Mouse (Mus musculus): ENCODE results near the gene Vegfd. TPM values are rescaled to one million over a fixed set of nuclear protein-coding genes. Genes with fewer than 3 reads are reported as not detected.

The Vegfd gene
- polyA plus RNA-seq, 1 experiment: not detected

- no peak overlapping the region for H3K4me3 ChIP-seq (replicated peaks)
- H3K9me3 ChIP-seq: no peaks in the 10 kb centered on the region
- 0 out of 2 replicates have a peak, but pooled peaks cover 3% of the 10 kb centered on the region for H3K4me1 ChIP-seq
- peaks cover 4% of the 10 kb centered on the region for H3K27me3 ChIP-seq (replicated peaks)
- H3K36me3 ChIP-seq (replicated peaks; ENCODE audit: low read length): no peaks in the 10 kb centered on the region
- no peak for TF ChIP-seq FLI1 (IDR thresholded peaks at IDR 0.05; ENCODE audit: low read length)
- no peak for TF ChIP-seq GATA1 (IDR thresholded peaks at IDR 0.05; ENCODE audit: borderline replicate concordance, low read length)
These were observed 6.5 kb downstream of the Vegfd start for GRCm38 (mm10) chrX:164379721-164380120.

DNA sequence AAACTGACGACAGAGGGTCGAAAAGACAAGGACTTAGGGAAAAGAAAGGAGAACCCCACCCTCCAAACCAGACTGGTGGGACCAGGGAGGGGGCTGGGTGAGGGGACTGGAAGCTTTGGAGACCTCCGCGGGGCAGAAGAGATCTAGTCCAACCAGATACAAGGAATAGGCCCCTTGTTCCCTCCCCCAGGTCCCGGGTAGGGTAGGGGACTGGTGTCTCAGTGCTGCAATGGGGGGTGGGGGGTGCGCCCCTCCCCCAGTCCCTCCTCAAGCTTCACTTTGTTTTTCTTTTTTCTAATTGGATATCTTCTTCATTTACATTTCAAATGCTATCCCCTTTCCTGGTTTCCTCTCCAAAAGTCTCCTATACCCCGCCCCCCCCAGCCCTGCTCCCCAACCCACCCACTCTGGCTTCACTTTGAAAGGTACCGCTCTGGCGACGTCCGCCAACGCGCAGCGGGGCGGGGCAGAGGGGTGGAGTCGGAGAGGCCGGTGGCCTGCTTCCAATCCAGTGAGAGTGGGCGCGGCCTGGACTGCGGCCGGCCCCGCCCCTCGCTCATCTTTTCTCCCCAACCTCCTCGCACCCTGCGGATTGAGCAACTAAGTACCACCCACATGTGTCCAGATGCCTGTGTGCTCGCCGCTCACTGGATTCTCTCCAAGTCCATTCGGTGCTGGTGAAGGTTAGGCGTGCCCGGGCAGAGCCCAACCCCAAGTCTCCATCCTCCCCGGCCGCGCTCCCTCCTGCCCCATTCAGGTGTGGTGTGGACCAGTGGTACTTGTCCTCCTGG lies 8.6 kb downstream of the Vegfd start:
- Histone ChIP-seq H3K9me3 (no peaks in the 10 kb centered on the region), H3K36me3 (replicated peaks; ENCODE audit: low read length) (no peaks in the 10 kb centered on the region), H3K27me3 (replicated peaks) (peaks cover 4% of the 10 kb centered on the region), H3K4me3 (replicated peaks) (peak overlapping the region; percentile 89), H3K4me1 (0 out of 2 replicates have a peak, but pooled peaks cover 3% of the 10 kb centered on the region)
- no peak for TF ChIP-seq FLI1 (IDR thresholded peaks at IDR 0.05; ENCODE audit: low read length)
- no peak for TF ChIP-seq GATA1 (IDR thresholded peaks at IDR 0.05; ENCODE audit: borderline replicate concordance, low read length)

DNA sequence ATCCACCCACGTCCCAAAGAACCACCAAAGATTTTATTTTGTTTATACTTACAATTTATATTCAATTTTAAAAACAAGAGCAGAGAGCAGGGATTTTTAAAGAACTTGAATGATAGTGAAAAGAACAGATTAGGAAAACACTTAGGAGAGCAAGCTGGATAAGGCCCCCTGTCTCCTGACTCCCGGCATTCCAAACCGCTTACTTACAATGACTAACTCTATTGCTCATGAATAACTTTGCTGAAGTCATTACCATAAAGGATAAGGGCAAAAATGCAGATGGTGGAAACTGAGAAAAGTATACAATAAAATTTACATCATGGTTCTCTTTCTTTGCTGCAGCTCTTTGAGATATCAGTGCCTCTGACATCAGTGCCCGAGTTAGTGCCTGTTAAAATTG lies 20.9 kb downstream of the Vegfd start:
- TF ChIP-seq FLI1 (IDR thresholded peaks at IDR 0.05; ENCODE audit: low read length) (no peak), GATA1 (IDR thresholded peaks at IDR 0.05; ENCODE audit: borderline replicate concordance, low read length) (no peak)
- Histone ChIP-seq H3K4me1 (0 out of 2 replicates have a peak, but pooled peaks cover 4% of the 10 kb centered on the region), H3K27me3 (replicated peaks) (peaks cover 9% of the 10 kb centered on the region), H3K4me3 (replicated peaks) (no peak overlapping the region), H3K9me3 (no peaks in the 10 kb centered on the region), H3K36me3 (replicated peaks; ENCODE audit: low read length) (no peaks in the 10 kb centered on the region)

DNA sequence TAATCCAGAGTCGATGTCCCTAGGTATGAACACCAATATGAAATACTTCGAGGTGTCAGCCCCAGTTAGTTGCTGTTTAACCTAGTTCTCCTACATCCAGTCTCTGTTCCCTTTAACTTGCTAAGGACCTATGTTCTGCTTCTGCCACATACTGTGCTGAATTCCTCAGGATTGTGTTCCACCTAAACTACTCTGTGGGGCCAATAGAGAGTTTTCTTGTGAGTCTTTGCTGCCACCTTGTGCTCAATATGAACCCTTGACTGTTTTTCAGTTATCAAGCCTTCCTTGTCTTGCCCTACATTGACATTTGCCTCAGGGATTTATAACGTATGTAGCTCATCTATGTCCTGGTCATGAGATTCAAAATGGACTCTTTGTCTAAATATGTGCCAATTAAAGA lies 25.3 kb downstream of the Vegfd start:
- TF ChIP-seq GATA1 (IDR thresholded peaks at IDR 0.05; ENCODE audit: borderline replicate concordance, low read length): no peak
- no peak for TF ChIP-seq FLI1 (IDR thresholded peaks at IDR 0.05; ENCODE audit: low read length)
- Histone ChIP-seq H3K27me3 (replicated peaks) (peaks cover 4% of the 10 kb centered on the region), H3K4me1 (0 out of 2 replicates have a peak, but pooled peaks cover 4% of the 10 kb centered on the region), H3K9me3 (no peaks in the 10 kb centered on the region), H3K4me3 (replicated peaks) (no peak overlapping the region), H3K36me3 (replicated peaks; ENCODE audit: low read length) (no peaks in the 10 kb centered on the region)

DNA sequence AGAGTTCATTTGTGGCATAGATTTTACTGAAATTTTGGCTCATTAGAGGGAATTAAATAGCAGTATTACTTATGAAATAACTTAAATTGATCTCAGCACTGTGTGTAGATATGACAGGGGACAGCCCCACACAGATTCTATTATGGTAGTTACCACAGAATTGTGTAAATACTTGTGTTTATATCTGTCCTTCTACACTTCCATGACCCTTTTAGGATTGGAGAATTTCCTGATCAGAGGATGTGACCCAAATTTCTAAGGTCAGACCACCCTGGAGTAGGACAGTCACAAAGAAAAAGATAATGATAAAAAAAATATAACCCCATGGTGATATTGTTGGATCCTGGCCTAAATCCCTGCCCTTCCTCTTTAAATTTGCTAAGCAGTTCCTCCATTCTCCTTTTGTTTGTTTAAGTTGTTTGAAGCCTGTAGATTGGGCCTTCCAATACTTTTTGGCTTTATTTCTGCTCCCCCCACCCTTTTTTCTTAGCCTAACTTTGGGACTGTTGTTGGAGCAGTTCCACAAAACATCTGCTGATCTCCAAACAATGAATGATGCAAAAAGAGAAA lies 32.0 kb downstream of the Vegfd start:
- no peaks in the 10 kb centered on the region for H3K9me3 ChIP-seq
- no peaks in the 10 kb centered on the region for H3K4me1 ChIP-seq
- H3K27me3 ChIP-seq (replicated peaks): peaks cover 5% of the 10 kb centered on the region
- TF ChIP-seq GATA1 (IDR thresholded peaks at IDR 0.05; ENCODE audit: borderline replicate concordance, low read length): no peak
- no peaks in the 10 kb centered on the region for H3K36me3 ChIP-seq (replicated peaks; ENCODE audit: low read length)
- H3K4me3 ChIP-seq (replicated peaks): no peak overlapping the region

DNA sequence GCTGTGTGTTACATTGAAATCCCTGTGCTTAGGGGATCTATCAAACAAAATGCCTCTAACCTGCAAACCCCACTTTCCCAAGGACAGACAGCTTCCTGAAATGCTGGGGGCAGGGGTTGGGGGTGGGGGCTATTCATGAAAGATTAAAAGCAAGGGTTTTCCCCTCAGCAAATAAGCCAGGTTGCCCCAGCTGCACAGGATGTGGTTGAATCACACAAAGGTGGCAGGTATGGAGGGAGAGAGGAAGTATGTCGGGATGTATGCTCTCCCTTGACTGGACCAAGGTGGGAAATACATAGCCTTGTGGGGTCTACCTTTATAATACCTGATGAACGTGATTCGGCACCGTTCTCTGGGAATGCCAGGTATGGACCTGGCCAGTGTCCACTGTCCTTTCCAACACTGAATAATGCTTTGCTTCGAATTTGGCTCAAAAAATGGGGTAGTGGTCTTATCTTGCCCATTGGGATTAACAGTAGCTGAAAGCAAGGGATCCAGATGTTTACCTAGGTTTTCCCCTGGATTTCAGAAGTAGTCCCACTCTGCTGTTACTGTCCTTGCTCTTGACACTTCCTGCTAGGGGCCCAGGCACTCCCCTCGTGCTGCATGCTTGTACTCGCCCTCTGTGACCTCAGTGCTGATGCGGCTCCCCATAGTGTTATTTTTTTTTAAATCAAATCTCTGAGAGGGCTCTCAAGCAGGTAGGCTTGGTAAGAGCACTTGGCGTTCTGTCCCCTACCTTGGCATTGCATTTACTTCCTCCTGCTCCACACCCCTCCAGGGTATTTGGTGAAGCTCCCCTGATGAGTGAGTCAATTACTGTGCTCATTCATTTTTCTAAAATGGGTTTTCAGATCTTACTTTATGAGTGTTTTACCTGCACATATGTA lies 33.2 kb downstream of the Vegfd start:
- Histone ChIP-seq H3K36me3 (replicated peaks; ENCODE audit: low read length) (no peaks in the 10 kb centered on the region), H3K27me3 (replicated peaks) (peaks cover 5% of the 10 kb centered on the region), H3K4me3 (replicated peaks) (no peak overlapping the region), H3K9me3 (no peaks in the 10 kb centered on the region), H3K4me1 (no peaks in the 10 kb centered on the region)
- TF ChIP-seq FLI1 (IDR thresholded peaks at IDR 0.05; ENCODE audit: low read length) (no peak), GATA1 (IDR thresholded peaks at IDR 0.05; ENCODE audit: borderline replicate concordance, low read length) (no peak)

GRCm38 (mm10) chrX:164408301-164408927 lies 35.2 kb downstream of the Vegfd start:
- no peak overlapping the region for H3K4me3 ChIP-seq (replicated peaks)
- H3K4me1 ChIP-seq: no peaks in the 10 kb centered on the region
- H3K27me3 ChIP-seq (replicated peaks): peaks cover 7% of the 10 kb centered on the region
- H3K9me3 ChIP-seq: no peaks in the 10 kb centered on the region
- TF ChIP-seq GATA1 (IDR thresholded peaks at IDR 0.05; ENCODE audit: borderline replicate concordance, low read length) (no peak), FLI1 (IDR thresholded peaks at IDR 0.05; ENCODE audit: low read length) (no peak)
- no peaks in the 10 kb centered on the region for H3K36me3 ChIP-seq (replicated peaks; ENCODE audit: low read length)

DNA sequence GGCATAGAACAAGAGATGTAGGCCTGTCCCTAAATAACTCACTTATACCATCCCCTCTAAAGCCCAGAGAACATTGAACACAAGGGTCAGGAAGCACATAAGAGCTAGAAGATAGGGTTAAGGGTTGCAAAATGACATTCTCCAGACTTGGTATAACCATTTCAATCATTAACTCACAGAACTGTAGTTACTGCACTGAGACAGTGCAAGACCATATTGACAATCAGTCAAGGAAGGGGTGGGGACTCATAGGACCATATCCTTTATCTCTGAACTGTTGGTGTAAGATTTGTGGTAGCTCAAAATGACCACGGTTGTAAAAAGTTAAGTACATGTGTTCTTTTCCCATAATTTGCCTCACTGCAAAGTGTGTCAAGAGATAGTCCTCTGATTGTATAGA lies 37.4 kb downstream of the Vegfd start:
- no peaks in the 10 kb centered on the region for H3K36me3 ChIP-seq (replicated peaks; ENCODE audit: low read length)
- TF ChIP-seq GATA1 (IDR thresholded peaks at IDR 0.05; ENCODE audit: borderline replicate concordance, low read length) (no peak), FLI1 (IDR thresholded peaks at IDR 0.05; ENCODE audit: low read length) (no peak)

GRCm38 (mm10) chrX:164416803-164417202 lies 43.6 kb downstream of the Vegfd start:
- TF ChIP-seq FLI1 (IDR thresholded peaks at IDR 0.05; ENCODE audit: low read length) (no peak), GATA1 (IDR thresholded peaks at IDR 0.05; ENCODE audit: borderline replicate concordance, low read length) (no peak)

More for the DNA sequence above, 37.4 kb downstream of the Vegfd start:
- H3K27me3 ChIP-seq (replicated peaks): peaks cover 9% of the 10 kb centered on the region
- H3K4me3 ChIP-seq (replicated peaks): no peak overlapping the region
- no peaks in the 10 kb centered on the region for H3K4me1 ChIP-seq
- H3K9me3 ChIP-seq: no peaks in the 10 kb centered on the region

More at GRCm38 (mm10) chrX:164416803-164417202, 43.6 kb downstream of the Vegfd start:
- Histone ChIP-seq H3K4me1 (peaks cover 10% of the 10 kb centered on the region), H3K4me3 (replicated peaks) (no peak overlapping the region), H3K9me3 (no peaks in the 10 kb centered on the region), H3K27me3 (replicated peaks) (peaks cover 6% of the 10 kb centered on the region), H3K36me3 (replicated peaks; ENCODE audit: low read length) (no peaks in the 10 kb centered on the region)

All from megakaryocyte, embryonic 14.5 days (primary cell).